Mouse (Mus musculus): ENCODE data around the gene Galnt6. TPM values are rescaled to one million over a fixed set of nuclear protein-coding genes. Genes with fewer than 3 reads are reported as not detected.

The Galnt6 gene
- polyA plus RNA-seq, 1 experiment from 2014 or later, result 0.67 TPM

DNA sequence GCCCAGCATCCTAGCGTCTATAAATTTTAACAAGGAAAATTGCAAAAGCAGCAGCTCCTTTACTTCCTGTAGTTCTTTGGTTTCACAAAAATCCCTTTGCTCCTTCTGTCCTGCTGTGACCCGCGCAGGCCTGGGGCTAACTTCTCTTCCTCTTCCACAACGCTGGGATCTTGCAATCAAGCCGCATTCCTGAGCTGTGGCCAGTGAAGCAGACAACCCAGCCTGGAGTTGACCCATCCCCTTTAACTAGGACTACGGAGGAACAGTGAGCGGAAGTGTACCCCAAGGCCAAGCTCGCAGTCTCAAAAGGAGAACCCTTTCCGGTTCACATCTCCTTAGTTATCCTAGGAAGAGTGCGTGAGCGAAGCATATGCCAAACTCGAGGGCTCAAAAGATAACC is 50.6 kb downstream of the Galnt6 start:
- WGBS, result 77% methylated on average over 12 of the region's 12 CpGs
- H3K9ac ChIP-seq (ENCODE audit: low read length), result no peak overlapping the region
- H3K4me1 ChIP-seq (replicated peaks; ENCODE audit: control insufficient read depth, insufficient read depth, low read length), result 0 out of 2 replicates have a peak, but pooled peaks cover under 1% of the 10 kb centered on the region
- H3K4me2 ChIP-seq (ENCODE audit: low read depth, low read length), result no peak overlapping the region
- no peak for ATAC-seq (ENCODE audit: low read depth)
- no peaks in the 10 kb centered on the region for H3K9me3 ChIP-seq (ENCODE audit: control insufficient read depth, low read length)
- no peaks in the 10 kb centered on the region for H3K36me3 ChIP-seq (ENCODE audit: control insufficient read depth, insufficient read depth, low read length)
- H3K4me3 ChIP-seq (ENCODE audit: low read length), result no peak overlapping the region
- H3K27me3 ChIP-seq (ENCODE audit: control insufficient read depth, insufficient read depth, low read depth, low read length), result no peaks in the 10 kb centered on the region
- H3K27ac ChIP-seq (ENCODE audit: low read length), result no peak overlapping the region

DNA sequence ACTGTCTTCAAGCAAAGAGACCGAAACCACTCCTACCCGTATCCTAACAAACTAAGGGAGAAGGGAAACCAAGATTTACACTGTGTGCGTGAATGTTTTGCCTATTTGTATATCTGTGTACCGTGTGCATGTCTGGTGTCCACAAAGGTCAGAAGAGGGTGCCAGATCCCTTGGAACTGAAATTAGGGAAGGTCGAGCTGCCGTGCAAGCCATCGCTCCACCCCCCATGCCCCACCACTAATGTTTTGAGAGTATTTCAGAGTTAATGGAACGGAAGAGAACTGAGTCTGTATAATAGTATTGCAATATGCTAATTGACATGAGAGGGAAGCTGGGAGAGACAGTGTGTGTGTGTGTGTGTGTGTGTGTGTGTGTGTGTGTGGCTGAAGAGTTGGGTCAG is 51.5 kb downstream of the Galnt6 start:
- no peak overlapping the region for H3K9ac ChIP-seq (ENCODE audit: low read length)
- H3K27ac ChIP-seq (ENCODE audit: low read length), result no peak overlapping the region
- no peak overlapping the region for H3K4me2 ChIP-seq (ENCODE audit: low read depth, low read length)
- H3K27me3 ChIP-seq (ENCODE audit: control insufficient read depth, insufficient read depth, low read depth, low read length), result no peaks in the 10 kb centered on the region
- H3K4me1 ChIP-seq (replicated peaks; ENCODE audit: control insufficient read depth, insufficient read depth, low read length), result 0 out of 2 replicates have a peak, but pooled peaks cover 2% of the 10 kb centered on the region
- 83% methylated on average over 8 of the region's 8 CpGs for WGBS
- H3K9me3 ChIP-seq (ENCODE audit: control insufficient read depth, low read length), result no peaks in the 10 kb centered on the region
- ATAC-seq (ENCODE audit: low read depth), result no peak
- no peak overlapping the region for H3K4me3 ChIP-seq (ENCODE audit: low read length)
- H3K36me3 ChIP-seq (ENCODE audit: control insufficient read depth, insufficient read depth, low read length), result no peaks in the 10 kb centered on the region

DNA sequence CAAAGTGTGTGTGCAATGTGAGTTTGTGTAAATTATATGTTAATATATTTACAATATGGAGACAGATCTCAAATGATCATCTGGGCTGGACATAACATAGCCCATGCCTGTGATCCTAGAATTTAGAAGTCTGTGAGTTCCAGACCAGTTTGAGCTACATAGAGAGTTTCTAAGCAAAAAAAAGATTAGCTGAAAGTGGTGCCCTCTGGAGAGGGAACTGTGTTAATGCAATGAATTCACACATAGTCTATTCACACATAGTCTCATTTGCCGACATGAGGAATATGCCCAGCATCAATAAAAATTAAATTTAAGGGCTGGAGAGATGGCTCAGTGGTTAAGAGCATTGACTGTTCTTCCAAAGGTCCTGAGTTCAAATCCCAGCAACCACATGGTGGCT is 52.7 kb downstream of the Galnt6 start:
- H3K9ac ChIP-seq (ENCODE audit: low read length), result no peak overlapping the region
- no peaks in the 10 kb centered on the region for H3K27me3 ChIP-seq (ENCODE audit: control insufficient read depth, insufficient read depth, low read depth, low read length)
- 0 out of 2 replicates have a peak, but pooled peaks cover 2% of the 10 kb centered on the region for H3K4me1 ChIP-seq (replicated peaks; ENCODE audit: control insufficient read depth, insufficient read depth, low read length)
- H3K4me3 ChIP-seq (ENCODE audit: low read length), result no peak overlapping the region
- WGBS, result 76% methylated on average over 1 of the region's 1 CpGs
- H3K27ac ChIP-seq (ENCODE audit: low read length), result no peak overlapping the region
- H3K9me3 ChIP-seq (ENCODE audit: control insufficient read depth, low read length), result no peaks in the 10 kb centered on the region
- no peak overlapping the region for H3K4me2 ChIP-seq (ENCODE audit: low read depth, low read length)
- no peaks in the 10 kb centered on the region for H3K36me3 ChIP-seq (ENCODE audit: control insufficient read depth, insufficient read depth, low read length)
- no peak for ATAC-seq (ENCODE audit: low read depth)

DNA sequence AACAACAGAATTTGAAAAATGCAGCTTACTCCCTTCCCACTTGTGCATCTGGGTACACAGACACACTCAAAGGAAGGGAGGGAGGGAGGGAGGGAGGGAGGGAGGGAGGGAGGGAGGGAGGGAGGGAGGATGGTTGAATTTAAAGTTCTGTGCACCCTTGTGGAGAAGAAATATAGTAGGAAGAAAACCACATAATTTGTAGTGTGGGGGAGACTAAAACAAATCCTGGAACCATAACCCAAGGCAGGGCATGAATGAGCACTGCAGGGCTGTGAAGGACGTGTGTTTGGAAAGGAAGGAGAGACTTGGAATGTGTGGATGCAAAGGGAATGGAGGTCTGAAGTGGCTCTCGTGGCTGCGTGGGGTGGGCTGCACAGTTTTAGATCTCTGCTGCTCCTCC is 53.7 kb downstream of the Galnt6 start:
- Histone ChIP-seq H3K4me1 (replicated peaks; ENCODE audit: control insufficient read depth, insufficient read depth, low read length) (0 out of 2 replicates have a peak, but pooled peaks cover 2% of the 10 kb centered on the region), H3K27me3 (ENCODE audit: control insufficient read depth, insufficient read depth, low read depth, low read length) (no peaks in the 10 kb centered on the region), H3K4me2 (ENCODE audit: low read depth, low read length) (no peak overlapping the region), H3K4me3 (ENCODE audit: low read length) (no peak overlapping the region), H3K9ac (ENCODE audit: low read length) (no peak overlapping the region), H3K27ac (ENCODE audit: low read length) (no peak overlapping the region), H3K9me3 (ENCODE audit: control insufficient read depth, low read length) (no peaks in the 10 kb centered on the region), H3K36me3 (ENCODE audit: control insufficient read depth, insufficient read depth, low read length) (no peaks in the 10 kb centered on the region)
- WGBS, result 26% methylated on average over 3 of the region's 3 CpGs
- ATAC-seq (ENCODE audit: low read depth), result no peak

DNA sequence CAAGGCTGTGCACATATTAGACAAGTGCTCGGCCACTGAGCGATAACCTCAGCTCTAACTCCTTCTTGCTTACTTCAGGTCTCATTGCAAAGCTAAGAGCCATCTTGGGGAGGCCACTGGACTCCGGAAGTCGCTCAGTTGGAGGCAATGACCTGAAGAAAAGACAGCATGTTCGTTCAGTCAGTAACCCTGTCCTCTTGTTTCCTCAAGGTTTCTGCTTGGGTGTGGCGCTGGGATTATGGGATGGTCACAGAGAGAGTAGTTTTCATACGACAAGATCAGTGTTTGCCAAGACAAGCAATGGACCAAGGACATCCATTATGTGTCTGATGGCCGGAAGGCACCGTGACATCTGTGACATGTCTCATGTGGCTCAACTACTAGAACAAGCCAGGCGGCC is 54.6 kb downstream of the Galnt6 start:
- no peaks in the 10 kb centered on the region for H3K9me3 ChIP-seq (ENCODE audit: control insufficient read depth, low read length)
- H3K36me3 ChIP-seq (ENCODE audit: control insufficient read depth, insufficient read depth, low read length), result no peaks in the 10 kb centered on the region
- H3K4me2 ChIP-seq (ENCODE audit: low read depth, low read length), result no peak overlapping the region
- H3K4me1 ChIP-seq (replicated peaks; ENCODE audit: control insufficient read depth, insufficient read depth, low read length), result 0 out of 2 replicates have a peak, but pooled peaks cover 2% of the 10 kb centered on the region
- H3K9ac ChIP-seq (ENCODE audit: low read length), result no peak overlapping the region
- H3K27me3 ChIP-seq (ENCODE audit: control insufficient read depth, insufficient read depth, low read depth, low read length), result no peaks in the 10 kb centered on the region
- no peak overlapping the region for H3K4me3 ChIP-seq (ENCODE audit: low read length)
- no peak overlapping the region for H3K27ac ChIP-seq (ENCODE audit: low read length)
- 84% methylated on average over 10 of the region's 10 CpGs for whole genome bisulfite sequencing
- no peak for ATAC-seq (ENCODE audit: low read depth)

DNA sequence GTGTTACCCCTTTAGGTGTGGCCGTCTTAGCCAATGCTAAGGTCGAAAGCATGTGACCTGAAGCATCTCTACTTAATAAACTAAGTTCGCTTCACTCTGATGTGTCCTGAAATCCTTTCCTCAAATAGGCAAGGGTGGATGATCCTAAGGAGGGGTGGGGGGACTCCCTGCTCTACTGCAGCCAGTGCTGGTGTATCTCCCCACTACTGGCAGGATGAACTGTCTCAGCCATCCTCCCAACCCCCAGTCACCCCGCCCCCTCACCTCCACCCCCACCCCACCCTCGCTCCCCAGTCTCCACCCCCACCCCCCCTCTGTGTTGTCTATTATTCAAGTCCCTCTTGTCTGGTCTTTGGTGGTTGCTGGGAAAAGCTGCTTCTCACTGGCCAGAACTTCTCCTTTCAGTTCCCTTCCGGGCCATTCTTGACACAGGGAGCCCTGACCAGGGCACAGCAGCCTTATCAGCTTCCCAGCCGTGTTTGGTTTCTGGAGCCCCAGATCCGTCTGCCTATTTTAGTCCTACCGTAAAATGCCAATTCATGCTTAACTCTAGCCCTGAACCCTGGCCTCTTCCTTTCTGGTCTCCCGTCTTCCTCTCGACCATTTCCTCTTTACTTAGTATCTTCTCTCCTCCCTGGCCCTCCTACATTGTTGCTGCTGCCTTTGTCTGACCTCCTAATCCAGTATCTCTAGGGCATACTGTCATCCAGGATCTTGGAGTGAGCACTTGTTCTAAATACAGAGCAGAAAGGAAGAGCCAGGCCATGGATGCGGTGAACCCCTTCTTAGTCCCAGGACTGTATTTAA is 55.4 kb downstream of the Galnt6 start:
- Histone ChIP-seq H3K27ac (ENCODE audit: low read length) (no peak overlapping the region), H3K36me3 (ENCODE audit: control insufficient read depth, insufficient read depth, low read length) (no peaks in the 10 kb centered on the region), H3K9me3 (ENCODE audit: control insufficient read depth, low read length) (no peaks in the 10 kb centered on the region), H3K4me2 (ENCODE audit: low read depth, low read length) (no peak overlapping the region), H3K4me3 (ENCODE audit: low read length) (no peak overlapping the region), H3K9ac (ENCODE audit: low read length) (no peak overlapping the region), H3K4me1 (replicated peaks; ENCODE audit: control insufficient read depth, insufficient read depth, low read length) (0 out of 2 replicates have a peak, but pooled peaks cover 2% of the 10 kb centered on the region), H3K27me3 (ENCODE audit: control insufficient read depth, insufficient read depth, low read depth, low read length) (no peaks in the 10 kb centered on the region)
- ATAC-seq (ENCODE audit: low read depth), result no peak
- 35% methylated on average over 12 of the region's 12 CpGs for WGBS

DNA sequence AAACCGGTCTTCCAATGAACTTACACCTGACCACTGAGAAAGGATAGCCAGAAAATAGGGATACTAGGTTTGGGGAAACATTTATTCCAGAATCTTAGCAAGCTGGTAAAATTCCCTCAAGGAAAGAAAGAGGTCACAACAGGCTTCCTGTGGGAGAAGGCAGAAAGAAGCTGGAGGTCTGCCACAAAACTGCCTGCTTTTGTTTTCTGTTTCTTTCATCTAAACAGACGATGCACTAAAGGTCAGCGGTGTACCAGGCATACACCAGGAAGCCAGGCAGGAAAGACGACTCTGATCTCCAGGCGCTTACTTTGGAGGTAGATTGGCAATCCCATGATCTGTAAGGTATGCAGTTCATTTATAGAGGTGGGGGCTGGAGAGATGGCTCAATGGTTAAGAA is 58.3 kb downstream of the Galnt6 start:
- no peaks in the 10 kb centered on the region for H3K9me3 ChIP-seq (ENCODE audit: control insufficient read depth, low read length)
- no peak overlapping the region for H3K27ac ChIP-seq (ENCODE audit: low read length)
- no peak overlapping the region for H3K4me3 ChIP-seq (ENCODE audit: low read length)
- 73% methylated on average over 5 of the region's 5 CpGs for WGBS
- no peak overlapping the region for H3K4me2 ChIP-seq (ENCODE audit: low read depth, low read length)
- no peak for ATAC-seq (ENCODE audit: low read depth)
- no peaks in the 10 kb centered on the region for H3K36me3 ChIP-seq (ENCODE audit: control insufficient read depth, insufficient read depth, low read length)
- H3K4me1 ChIP-seq (replicated peaks; ENCODE audit: control insufficient read depth, insufficient read depth, low read length), result peaks cover 6% of the 10 kb centered on the region; the same call in 1 of the 2 replicates
- H3K27me3 ChIP-seq (ENCODE audit: control insufficient read depth, insufficient read depth, low read depth, low read length), result no peaks in the 10 kb centered on the region
- H3K9ac ChIP-seq (ENCODE audit: low read length), result no peak overlapping the region

DNA sequence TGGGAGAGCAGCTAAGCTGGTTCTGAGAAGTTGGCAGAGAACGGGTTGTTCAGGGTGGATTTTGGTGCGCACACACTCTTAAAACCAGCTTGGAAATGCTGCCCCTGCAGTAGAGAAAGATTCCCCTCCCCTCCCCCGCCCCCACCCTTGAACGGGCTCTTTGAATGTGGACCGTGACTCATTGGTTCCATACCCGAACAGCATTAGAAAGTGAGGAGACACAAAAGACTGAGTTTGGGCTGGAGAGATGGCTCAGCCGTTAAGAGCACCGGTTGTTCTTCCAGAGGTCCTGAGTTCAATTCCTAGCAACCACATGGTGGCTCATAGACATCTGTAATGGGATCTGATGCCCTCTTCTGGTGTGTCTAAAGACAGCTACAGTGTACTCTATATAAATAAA is 59.2 kb downstream of the Galnt6 start:
- Histone ChIP-seq H3K27me3 (ENCODE audit: control insufficient read depth, insufficient read depth, low read depth, low read length) (no peaks in the 10 kb centered on the region), H3K9me3 (ENCODE audit: control insufficient read depth, low read length) (no peaks in the 10 kb centered on the region), H3K9ac (ENCODE audit: low read length) (no peak overlapping the region), H3K27ac (ENCODE audit: low read length) (no peak overlapping the region), H3K4me3 (ENCODE audit: low read length) (no peak overlapping the region), H3K4me2 (ENCODE audit: low read depth, low read length) (no peak overlapping the region), H3K4me1 (replicated peaks; ENCODE audit: control insufficient read depth, insufficient read depth, low read length) (peaks cover 6% of the 10 kb centered on the region; the same call in 1 of the 2 replicates), H3K36me3 (ENCODE audit: control insufficient read depth, insufficient read depth, low read length) (no peaks in the 10 kb centered on the region)
- no peak for ATAC-seq (ENCODE audit: low read depth)
- WGBS, result 80% methylated on average over 8 of the region's 8 CpGs

DNA sequence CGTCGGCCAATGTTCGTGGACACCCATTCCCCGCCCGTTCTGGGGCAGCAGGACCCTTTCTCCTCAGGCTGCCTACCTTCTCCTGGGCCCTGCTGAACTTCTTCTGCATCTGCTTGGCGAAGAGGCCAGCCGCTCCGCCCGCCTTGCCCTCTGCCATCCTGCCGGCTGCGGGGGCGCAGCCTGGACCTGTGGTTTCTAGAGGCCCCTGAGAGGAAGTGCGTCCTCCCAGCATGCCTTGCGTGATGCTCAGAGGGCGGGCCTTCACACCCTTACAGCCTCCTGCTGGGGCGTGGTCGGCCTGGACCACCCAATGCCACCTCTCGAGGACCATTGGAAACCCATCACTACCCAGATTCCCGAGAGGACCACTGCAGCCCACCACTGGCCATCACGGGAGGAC is 59.8 kb downstream of the Galnt6 start, which contains the start of gene Bin2:
TSS of gene Bin2 (minus strand) at position 217 of the 400 bp plus-strand sequence.
- Histone ChIP-seq H3K9ac (ENCODE audit: low read length) (no peak within 1 kb of the TSS), H3K4me1 (replicated peaks; ENCODE audit: control insufficient read depth, insufficient read depth, low read length) (peaks cover 7% of the 10 kb centered on the region; the same call in 1 of the 2 replicates), H3K9me3 (ENCODE audit: control insufficient read depth, low read length) (no peaks in the 10 kb centered on the region), H3K36me3 (ENCODE audit: control insufficient read depth, insufficient read depth, low read length) (no peaks in the 10 kb centered on the region), H3K4me2 (ENCODE audit: low read depth, low read length) (no peak within 1 kb of the TSS), H3K27ac (ENCODE audit: low read length) (no peak within 1 kb of the TSS), H3K27me3 (ENCODE audit: control insufficient read depth, insufficient read depth, low read depth, low read length) (no peaks in the 10 kb centered on the region), H3K4me3 (ENCODE audit: low read length) (0 out of 2 replicates have a peak within 1 kb of the TSS, but pooled peaks have one; percentile 16)
- 80% methylated on average over 20 of the region's 20 CpGs for WGBS
- no peak for ATAC-seq (ENCODE audit: low read depth)
